Mouse (Mus musculus) right cerebral cortex, postnatal 10 days (tissue): ENCODE measurements around the gene Rnft2.

Experiments used
- DNase-seq, 2 experiments: peaks; one replicate each; pipeline ENCODE4 v3.0.0; 2021; ENCODE audit warnings: low spot score in 2 of 2

Rnft2 gene

DNA sequence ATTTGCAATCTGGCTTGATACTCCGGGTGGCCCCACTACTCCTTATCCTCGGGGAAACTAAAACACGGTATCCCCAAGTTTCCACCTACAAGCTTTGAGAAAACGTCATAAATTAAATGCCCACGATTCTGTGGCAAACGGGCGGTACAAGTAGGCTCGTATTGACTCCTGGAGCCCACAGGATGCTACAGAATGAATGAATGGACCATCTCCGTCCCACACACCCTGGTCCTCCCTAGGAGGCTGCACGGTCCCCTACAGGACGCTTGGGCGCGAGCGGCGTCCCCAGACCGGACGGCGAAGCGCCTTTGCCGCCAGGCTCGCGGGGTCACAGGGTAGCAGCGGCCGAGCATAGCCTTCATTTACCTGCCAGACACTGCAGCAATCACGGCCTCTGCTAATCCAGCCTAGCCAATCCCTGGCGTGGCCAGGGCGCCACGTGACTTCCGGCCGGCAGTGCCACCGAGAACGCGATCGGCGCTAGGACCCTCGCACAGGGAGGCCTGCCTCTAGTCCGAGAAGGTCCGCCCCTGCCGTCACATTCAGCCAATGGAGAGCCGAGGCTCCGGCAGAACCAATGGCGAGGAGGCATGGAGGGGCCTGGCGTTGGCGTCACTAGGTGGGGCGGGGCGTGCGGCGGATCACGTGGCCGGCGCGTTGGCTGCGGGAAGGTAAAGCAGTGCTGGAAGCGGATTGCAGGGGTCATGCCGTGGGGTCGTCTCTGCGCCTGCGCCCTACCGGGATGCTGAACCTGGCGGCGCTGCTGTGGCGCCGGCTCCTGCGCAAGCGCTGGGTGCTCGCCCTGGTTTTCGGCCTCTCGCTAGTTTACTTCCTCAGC lies at the start of gene Rnft2, which contains the start of gene 2410131K14Rik:
Rnft2 (minus strand) TSS at position 511 of the 838 bp plus-strand sequence.
2410131K14Rik (plus strand) TSS at position 622 of the 838 bp plus-strand sequence.
- DNase-seq, result peak; percentile 100

- peak; percentile 93 to 95 for DNase-seq
Measured at GRCm38 (mm10) chr5:118294086-118294864, 49.4 kb upstream of the Rnft2 start.

- no peak for DNase-seq
Measured at GRCm38 (mm10) chr5:118292476-118292875, 47.6 kb upstream of the Rnft2 start.

DNA sequence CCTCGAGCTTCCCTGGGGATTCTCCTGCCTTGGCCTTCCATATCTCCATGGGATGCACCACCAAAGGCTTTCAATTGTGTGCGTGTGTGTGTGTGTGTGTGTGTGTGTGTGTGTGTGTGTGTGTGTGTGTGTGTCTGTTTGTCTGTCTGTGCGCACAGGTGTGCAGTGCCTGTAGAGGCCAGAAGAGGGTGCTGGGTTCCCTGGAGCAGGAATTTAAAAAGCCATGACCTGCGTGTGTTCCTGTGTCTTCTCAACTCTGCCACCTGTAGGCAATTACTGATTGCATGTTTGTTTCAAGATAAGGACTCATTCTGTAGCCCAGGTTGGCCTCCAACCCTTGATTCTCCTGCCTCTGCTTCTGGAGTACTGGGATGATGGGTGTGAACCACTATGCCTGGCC lies 46.5 kb upstream of the Rnft2 start:
- DNase-seq, result no peak

DNA sequence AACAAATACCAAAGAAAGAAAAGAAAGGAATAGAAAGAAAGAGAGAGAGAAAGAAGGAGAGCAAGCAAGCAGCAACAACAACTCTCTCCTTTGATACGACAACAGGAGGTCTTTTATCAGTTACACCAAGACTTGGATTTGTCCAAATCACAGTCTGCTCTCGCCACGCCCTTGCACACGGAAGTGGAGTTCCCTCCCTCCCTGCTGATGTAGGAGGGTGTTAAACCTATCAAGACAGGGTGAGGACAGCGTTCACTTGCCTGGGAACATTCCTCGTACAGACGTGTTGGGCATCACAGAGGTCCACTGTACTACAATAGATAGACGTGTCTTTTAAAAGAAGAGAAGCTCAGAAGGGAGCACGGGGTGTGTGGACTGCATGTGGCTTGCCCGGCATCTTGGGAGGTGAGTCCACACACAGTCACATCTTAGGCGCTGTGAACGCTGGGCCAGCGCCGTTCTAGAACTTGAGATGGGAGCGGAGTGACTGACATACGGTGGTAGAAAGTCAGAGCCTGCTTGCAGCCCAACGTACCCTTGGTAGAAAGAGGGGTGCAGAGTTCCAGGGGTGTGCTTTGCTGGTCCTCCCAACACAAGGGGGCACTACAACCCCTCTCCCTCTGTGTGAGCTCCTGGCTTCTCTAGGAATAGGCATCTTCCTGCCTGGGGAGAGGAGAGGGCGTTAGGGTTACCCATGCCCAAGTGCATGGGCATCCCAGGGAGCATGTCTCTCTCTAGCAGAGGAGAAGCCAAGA lies 33.0 kb upstream of the Rnft2 start:
- no peak for DNase-seq

GRCm38 (mm10) chr5:118276711-118277110 lies 31.8 kb upstream of the Rnft2 start:
- no peak for DNase-seq

- peak; percentile 64 to 71 for DNase-seq
Measured at GRCm38 (mm10) chr5:118276281-118276680, 31.4 kb upstream of the Rnft2 start.

- DNase-seq, result peak; percentile 66 to 78
Measured at GRCm38 (mm10) chr5:118274546-118274945, 29.6 kb upstream of the Rnft2 start.

- DNase-seq, result no peak
Measured at GRCm38 (mm10) chr5:118273446-118273845, 28.5 kb upstream of the Rnft2 start.

GRCm38 (mm10) chr5:118271449-118272110 lies 26.7 kb upstream of the Rnft2 start:
- DNase-seq, result no peak

DNA sequence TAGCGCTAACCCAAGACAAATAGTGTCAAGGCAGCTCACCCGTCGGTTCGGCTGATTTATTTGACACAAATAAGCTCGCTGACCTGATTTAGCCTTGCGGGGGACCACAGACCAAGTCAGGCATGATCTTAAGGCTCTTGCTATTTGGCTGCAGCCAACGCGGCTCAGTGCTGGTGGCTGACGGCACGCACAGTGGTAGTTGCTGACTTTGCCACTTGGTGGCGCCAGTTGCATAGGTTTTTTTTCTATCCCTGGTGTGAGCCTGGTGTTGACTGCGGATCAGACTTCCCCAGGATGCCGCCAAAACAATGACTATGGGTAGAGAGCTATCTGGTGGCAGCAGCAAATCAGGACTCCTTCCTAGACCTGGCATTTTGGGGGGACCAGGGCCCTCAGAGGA lies 24.1 kb upstream of the Rnft2 start:
- peak; percentile 89 to 93 for DNase-seq

DNA sequence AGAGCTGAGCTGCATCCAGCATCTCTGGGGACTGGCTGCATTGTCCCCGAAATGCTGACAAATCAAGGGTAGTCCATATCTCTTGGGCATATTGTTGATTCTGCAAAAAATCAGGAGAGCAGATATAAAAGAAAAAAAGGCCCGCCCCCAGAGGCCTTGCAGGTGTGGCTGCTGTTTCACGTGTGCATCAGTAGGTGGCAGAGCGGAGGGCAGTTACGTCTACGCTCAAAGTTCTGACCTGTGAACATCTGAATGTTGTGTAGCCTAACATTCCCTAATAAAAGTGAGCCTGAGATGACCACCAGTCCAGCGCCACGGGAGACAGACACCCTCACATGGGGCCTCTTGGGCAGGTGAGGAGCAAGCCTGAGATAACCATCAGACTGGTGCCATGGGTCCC lies 21.4 kb upstream of the Rnft2 start:
- no peak for DNase-seq

DNA sequence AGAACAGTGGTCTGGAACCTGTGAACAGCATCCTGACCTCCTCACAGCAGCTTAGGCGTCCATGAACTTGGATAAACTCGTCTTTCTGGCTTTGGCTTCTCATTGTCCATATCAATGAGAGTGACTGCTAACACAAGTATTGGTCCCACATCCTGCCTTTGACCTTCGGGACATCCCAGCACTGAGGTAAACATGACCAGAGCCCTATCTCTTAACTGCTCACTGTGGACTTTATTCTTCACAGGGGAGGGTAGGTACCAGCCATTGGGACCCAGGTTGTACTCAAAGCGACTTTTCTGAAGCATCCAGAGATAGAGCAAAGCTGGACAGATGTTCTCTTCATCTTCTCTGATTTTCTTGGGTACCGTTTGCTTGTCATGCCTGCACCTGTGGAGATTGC lies 20.4 kb upstream of the Rnft2 start:
- no peak for DNase-seq

GRCm38 (mm10) chr5:118264279-118264678 lies 19.4 kb upstream of the Rnft2 start:
- DNase-seq, result no peak

GRCm38 (mm10) chr5:118262418-118262817 lies 17.5 kb upstream of the Rnft2 start:
- DNase-seq, result no peak

DNA sequence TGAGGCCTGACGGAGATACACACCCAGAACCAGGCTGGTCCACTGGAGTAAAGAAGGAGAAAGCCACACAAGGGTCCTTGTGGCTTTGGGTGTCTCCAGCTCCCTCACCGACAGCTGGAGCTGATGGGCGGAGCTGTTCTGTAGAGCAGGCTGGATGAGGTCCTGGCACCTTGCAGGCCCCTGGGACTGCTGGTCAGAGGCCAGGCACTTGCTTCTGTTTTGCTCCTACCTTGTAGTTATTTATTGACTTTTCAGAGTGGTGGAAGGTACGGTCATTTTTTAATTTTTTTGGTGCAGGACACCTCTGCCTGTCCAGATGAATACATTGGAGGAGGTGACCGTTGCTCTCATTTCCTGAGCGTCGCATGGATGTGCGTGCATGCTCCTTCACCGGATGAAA lies 16.3 kb upstream of the Rnft2 start:
- DNase-seq, result no peak

DNA sequence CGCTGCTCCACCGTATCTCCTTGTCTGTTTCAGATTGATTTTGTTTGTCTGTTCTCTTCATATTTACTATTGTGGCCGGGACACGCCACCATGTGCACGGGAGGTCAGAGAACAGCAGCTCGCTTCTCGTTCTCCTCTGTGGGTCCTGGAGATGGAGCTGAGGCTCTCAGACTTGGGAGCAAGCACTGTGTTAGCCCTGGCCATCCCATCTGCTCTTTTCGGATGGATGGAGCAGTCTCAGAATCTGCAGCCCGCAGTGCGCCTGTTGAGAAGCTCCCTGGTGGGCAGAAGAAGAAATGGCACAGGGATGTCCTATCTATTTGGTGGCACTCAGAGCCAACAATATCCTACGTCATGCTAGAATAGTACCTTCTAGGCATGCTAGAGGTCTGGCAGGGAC lies 15.7 kb upstream of the Rnft2 start:
- DNase-seq, result no peak

- no peak for DNase-seq
Measured at GRCm38 (mm10) chr5:118260055-118260454, 15.1 kb upstream of the Rnft2 start.

DNA sequence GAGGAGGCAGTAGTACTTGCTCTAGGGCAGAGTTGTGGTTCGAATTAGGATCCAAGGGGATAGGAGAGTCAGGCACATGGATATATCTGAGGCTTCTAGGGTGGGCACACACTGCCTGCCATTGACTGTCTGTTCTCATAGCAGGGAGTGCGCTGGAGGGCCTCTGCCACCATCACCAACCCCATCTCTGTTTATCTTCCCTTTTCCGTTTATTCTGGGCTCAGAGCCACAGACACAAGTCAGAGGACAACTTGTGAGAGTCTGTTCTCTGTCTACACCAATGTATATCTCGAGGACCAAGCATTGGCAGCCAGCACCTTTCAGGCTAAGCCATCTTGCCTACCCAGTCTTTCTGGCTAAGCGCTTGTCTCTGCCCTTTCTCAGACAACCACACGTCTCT lies 14.7 kb upstream of the Rnft2 start:
- no peak for DNase-seq

GRCm38 (mm10) chr5:118259152-118259551 lies 14.2 kb upstream of the Rnft2 start:
- DNase-seq, result peak; percentile 68 to 71

DNA sequence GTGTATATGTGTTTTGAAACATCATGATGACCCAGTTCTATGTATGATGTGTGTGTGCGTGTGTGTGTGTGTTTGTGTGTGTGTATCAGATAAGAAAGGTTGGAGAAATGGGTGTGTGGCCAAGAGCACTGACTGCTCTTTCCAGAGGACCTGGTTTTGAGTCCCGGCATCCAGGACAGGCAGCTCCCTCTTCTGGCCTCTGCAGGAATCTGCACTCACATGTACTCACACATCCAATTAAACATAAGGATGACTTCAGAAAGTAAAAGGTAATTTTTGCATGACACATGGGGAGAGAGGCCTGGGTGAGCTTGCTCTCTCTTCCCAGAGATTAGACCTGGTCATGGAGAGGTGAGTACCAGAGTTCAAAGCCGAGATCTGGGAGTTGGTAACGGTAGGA lies 12.1 kb upstream of the Rnft2 start:
- DNase-seq, result no peak

DNA sequence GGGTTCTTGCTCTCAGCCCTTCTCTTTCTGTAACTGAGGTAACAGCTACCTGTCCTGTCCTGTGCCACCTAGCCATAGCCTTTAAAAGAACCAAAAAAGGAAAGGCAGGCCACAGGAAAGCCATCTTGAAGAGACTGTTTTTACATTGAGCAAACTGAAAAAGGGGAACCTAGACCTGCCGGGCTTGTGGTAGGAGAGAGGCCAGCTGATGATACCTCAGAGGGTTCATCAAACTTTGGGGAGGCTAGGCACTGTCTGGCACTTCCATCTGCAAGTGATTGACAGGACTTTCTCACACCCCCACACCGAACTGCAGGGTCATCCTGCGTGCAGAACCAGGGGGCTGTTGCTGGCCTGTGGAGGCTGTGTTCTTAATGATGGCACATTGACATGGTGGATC lies 8.6 kb upstream of the Rnft2 start:
- no peak for DNase-seq
